Mouse (Mus musculus): ENCODE measurements around the gene Apobec1.
"Not testable (repeated sequence)": the region's sequence is repeated elsewhere in the genome, so short reads cannot be mapped to it uniquely, and the experiment has no call there.

Gene Apobec1

DNA sequence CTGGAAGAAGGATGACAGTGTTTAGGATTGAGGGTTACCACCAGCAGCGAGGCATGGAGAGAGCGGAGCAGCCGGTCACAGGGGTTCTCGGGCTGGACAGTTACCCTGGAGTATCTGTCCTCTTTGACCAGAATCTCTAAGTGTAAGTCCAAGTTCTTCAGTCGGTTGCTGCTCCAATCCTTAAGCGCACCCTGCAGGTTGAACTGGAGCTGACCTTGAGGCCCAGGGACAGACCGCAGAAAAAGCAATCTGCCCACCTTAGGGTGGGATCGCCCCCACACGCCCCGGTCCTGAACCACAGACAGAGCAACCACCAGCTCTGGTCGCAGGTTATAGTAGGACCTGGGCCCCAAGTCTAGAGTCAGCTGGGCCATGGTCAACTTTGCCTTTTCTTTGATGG, 4.4 kb upstream of the Apobec1 start:
- no peak for ATAC-seq (ENCODE audit: insufficient number of reproducible peaks, low FRiP score, low TSS enrichment)

DNA sequence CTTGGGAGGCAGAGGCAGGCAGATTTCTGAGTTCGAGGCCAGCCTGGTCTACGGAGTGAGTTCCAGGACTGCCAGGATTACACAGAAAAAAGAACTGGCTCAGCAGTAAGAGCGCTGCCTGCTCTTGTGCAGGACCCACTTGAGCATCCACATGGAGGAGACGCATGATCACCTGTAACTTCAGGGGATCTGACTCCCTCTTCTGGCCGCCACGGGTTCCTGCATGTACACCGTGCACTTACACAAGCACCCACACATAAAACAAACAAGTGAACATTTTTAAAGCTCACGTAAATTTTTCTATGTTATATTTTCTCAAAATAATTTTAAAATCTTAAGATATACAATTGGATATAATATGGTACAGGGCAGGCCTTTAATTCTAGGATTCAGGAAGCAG, 3.2 kb upstream of the Apobec1 start:
- no peak for ATAC-seq (ENCODE audit: insufficient number of reproducible peaks, low FRiP score, low TSS enrichment)

DNA sequence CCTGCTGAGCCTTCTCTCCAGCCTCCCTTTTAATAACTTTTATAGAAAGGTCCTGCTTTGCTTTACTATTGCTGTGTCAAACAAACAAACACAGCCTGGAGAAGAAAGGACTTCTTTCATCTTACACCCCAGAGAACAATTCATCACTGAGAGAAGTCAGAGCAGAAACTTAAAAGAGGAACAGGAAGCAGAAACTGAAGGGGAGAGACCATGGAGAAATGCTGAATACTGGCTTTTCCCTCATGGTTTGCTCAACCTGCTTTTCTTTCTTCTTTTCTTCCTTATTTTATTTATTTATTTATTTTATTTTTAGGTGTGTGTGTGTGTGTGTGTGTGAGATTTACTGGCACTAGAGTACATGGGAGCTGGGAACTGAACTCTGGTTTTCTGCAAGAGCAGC, 2.0 kb upstream of the Apobec1 start:
- no peak for ATAC-seq (ENCODE audit: insufficient number of reproducible peaks, low FRiP score, low TSS enrichment)

DNA sequence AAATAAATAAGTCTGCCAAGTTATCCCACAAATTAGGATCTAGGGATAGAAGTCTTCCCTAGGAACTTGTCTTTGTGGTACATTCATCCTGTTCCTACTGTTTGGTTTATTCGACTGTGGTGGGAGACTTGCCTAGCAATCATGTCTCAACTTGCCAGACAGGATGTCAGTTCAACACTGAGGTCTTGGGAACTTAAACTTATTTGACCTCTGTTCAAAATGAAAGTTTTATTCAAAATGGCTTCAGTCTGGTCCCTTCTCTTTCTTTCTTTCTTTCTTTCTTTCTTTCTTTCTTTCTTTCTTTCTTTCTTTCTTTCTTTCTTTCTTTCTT, 713 bp upstream of the Apobec1 start:
- no peak for ATAC-seq (ENCODE audit: insufficient number of reproducible peaks, low FRiP score, low TSS enrichment)

DNA sequence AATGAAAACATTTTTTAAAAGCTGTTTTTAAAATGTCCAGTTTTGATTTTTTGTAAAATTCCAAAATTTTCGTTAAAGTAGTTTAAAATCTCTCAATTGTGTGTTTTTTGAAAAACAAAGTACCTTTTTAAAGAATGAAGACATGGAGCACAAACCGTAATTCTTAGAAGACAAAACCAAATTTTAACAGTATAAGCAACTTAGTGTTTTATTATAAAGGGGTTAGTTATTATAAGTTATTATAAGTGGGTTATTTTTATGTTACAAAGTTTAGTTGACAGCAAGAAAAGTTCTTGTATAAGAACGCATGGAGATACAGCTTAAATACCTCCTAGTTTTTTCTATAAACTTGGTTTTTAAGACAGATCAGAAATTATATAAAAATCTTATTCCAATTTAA, 629 bp downstream of the Apobec1 start:
- no peak for ATAC-seq (ENCODE audit: insufficient number of reproducible peaks, low FRiP score, low TSS enrichment)

DNA sequence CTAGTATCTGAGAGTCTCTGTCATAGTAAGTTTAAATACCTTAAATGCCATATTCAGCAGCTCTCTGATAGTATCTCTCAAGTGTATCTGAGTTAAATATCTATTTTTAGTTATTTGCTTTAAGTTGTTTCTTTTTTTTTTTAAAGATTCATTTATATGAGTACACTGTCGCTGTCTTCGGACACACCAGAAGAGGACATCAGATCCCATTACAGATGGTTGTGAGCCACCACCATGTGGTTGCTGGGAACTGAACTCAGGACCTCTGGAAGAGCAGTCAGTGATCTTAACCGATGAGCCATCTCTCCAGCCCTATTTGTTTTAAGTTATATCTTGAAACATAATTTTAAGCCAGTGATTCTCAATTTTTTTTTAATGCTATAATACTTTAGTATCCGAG, 1.2 kb downstream of the Apobec1 start:
- no peak for ATAC-seq (ENCODE audit: insufficient number of reproducible peaks, low FRiP score, low TSS enrichment)

DNA sequence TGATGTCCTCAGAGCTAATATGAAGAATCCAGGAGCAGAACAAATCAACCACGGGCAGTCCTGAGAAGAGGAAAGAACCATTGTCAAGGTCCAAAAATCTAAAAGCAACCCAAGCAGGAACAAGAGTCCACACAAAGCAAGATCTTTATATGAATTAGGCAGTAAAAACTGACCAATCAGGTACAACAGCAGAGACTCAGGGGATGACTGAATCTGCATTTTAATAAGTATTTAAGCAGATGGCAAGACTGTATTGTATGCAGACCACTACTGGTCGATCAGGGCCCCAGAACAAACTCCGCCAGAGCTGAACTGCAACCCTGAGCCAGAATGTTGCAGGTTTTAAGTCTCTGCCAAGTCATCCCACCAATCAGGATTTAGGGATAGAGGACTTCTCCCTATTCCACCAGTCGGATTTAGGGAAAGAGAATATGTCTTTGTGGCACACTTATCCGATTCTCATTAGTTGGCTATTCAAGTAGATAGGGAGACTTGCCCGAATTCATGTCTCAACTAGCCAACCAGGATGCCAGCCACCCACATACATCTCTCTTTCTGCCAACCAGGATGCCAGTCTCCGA, 2.1 kb downstream of the Apobec1 start:
- no peak for ATAC-seq (ENCODE audit: insufficient number of reproducible peaks, low FRiP score, low TSS enrichment)

DNA sequence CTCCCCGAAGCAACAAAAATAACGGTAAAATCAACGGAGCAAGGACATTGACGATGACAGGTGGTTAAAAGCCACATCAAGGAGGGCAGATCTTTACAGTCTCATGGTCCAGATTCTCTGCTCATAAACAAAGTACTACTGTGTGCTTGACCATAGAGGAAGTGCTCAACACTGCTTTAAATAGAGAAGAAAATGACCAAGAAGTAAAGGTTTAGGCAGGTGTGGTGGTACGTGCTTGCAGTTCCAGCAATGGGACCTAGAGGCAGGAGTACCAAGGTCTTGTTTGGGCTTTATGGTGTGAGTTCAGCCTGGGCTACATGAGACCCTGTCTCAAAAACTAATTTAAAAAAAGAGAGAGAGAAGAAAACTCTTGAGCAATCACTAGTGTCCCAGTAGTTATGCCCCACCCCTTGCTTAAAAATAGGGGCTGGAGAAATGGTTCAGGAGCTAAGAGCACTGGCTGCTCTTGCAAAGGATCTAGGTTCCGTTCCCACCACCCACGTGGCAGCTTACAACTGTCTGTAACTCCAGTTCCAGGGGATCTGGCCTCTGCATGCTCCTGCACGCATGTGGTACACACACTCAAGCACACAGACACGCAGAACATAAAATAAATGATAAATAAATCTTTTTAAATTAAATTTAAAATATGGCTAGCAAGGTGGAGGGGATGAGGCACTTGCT, 3.0 kb downstream of the Apobec1 start:
- ATAC-seq (ENCODE audit: insufficient number of reproducible peaks, low FRiP score, low TSS enrichment) = no peak

DNA sequence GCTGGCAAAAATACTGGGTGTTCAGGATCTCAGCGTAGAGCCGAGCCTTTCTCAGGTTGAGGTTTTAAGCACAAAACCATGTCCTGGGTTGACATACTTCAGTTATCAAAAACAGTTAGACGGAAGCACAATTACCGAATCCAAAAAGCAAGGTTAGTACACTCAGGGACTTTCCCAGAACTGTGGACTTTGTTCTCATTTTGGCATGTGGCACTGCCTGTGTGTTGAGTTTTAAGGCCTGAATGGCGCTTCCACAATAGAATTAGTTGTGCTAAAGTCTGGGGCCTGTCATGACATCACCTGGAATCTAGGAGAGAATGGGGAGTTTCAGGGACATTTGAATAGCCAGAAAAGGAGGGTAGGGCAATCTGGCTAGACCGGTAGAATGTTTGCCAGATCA, 3.8 kb downstream of the Apobec1 start:
- ATAC-seq (ENCODE audit: insufficient number of reproducible peaks, low FRiP score, low TSS enrichment) = no peak

DNA sequence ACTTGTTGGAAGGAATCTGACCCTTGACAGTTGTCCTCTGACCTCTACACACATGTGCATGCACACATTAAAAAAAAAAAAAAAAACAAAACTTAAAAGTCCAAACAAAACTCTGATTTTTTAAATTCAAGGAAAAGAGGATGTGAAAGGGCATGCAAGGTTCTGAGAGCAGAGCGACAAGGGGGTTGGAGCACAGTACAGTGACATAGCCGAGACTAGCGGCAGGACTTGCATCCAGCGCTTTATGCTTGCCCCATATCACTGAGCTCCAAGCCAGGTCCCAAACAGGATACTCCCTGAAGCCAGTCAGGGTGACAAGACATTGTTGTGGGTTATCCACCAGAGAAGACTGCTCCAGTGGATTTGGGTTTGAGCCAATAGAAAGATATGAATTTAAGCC, 4.2 kb downstream of the Apobec1 start:
- ATAC-seq (ENCODE audit: insufficient number of reproducible peaks, low FRiP score, low TSS enrichment) = no peak

DNA sequence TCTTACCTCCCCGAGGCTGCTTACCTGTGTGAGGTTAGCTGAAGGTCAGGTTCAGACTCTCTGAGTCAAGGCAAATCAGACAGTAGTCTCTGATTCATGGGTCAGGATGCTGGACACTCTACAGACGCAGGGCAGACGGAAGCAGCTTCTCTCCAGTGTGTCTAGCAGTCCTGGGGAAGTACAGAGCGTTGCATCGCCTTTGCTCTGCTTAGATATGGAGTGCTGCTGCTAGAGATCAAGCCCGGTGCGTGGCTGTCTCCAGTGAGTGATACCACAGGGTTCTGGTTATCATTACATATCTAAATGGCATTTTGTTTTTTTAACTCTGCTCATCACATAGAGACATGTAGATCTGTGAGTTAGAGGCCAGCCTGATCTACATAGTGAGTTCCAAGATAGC, 5.6 kb downstream of the Apobec1 start:
- no peak for ATAC-seq (ENCODE audit: insufficient number of reproducible peaks, low FRiP score, low TSS enrichment)

DNA sequence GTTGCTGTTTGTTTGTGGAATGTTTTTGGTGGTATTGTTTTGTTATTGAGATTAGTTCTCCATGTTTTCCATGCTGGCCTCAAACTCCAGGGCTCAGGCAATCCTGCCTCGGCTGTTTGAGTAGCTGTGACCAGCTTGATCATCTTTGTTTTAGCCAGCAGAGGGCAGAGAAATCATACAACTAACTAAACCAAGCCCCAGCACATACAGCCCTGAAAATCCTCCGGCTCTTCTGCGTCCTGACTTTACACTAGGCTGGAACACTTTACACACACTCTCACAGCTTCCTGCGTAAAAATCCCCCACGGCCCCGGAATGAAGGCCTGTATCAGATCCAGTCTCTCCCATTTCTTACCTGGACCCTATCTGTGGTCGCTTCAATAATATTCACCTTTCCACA, 6.6 kb downstream of the Apobec1 start:
- no peak for ATAC-seq (ENCODE audit: insufficient number of reproducible peaks, low FRiP score, low TSS enrichment)

DNA sequence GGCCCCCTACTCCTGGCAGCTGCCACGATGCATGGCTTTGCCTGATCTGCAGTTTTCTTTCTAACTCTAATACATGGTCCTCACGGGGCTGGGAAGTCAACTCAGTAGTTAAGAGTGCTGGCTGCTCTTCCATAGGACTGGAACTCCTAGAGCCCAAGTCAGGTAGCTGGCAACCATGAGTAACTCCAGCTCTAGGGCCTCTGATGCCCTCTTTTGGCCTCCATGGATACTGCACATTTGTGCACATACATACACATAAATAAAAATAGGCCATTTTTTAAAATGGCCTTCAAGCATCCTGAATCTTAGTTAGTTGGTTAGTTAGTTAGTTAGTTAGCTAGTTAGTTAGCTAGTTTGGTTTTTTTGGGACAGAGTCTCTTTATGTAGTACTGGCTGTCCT, 9.3 kb downstream of the Apobec1 start:
- ATAC-seq (ENCODE audit: insufficient number of reproducible peaks, low FRiP score, low TSS enrichment) = no peak

DNA sequence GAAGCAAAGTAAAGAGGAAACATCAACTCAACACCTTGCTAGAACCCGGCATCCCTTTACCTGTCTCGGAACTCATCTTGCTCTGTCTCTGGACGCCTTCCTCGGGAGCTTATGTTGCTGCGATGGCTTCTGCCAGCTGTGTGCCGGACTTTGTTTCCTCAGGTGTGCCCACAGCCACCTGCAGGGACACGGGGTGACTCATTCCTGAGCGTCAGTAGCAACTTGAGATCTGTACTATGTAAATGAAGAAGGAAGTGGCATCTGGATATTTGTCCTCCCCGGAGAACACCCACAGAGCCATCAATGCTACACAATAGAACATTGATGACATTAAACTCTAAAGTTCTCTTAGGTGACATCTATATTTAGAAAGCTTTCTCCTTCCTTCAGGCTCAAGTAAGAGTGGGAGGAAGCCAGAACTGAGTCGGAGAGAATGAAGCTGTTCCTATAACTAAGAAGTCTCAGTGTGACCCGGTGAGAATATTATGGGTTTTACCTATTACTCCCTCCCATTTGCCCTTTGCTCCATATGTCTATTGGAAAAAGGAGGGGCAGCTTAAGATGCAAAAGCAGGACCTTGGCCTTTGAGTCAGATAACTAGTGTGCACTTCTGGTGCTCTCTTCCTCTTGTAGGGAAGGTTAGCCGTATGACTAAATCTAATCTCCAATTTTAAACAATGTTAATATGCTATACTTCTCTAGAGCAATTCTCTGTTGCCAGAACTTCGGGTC, 11.1 kb downstream of the Apobec1 start:
- no peak for ATAC-seq (ENCODE audit: insufficient number of reproducible peaks, low FRiP score, low TSS enrichment)

DNA sequence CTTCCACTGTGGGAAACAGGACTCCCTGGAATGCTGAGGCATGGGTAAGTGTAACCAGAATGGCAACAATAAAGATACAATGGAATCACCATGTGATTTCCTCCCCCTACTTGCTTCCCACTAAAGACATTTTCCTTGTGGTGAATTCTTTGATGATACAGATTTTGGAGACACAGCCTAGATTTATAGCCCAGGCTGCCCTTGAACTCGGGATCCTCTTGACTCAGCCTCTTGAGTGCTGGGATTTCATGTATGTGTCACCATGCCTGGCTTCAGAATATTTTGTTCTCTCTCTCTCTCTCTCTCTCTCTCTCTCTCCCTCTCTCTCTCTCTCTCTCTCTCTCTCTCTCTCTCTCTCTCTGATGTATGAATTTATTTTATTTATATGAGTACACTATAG, 23.2 kb downstream of the Apobec1 start:
- ATAC-seq (ENCODE audit: insufficient number of reproducible peaks, low FRiP score, low TSS enrichment) = no peak

DNA sequence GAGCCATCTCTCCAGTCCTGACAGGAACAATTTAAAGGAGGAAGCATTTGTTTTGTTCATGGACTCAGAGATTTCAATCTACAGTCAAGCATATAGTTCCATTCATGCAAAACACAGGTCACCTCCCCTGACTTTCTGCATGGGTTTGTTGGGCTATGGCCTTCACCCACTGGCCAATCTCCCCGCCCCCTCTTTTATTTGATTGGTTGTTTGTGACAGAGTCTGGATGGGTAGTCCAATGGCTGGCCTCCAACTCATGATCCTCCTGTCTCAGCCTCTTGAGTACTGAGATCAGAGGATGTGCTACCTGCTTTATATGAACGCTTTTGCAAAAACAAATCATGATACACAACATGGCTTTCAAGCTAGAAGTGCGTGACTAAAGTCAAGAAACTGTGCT, 25.2 kb downstream of the Apobec1 start:
- ATAC-seq (ENCODE audit: insufficient number of reproducible peaks, low FRiP score, low TSS enrichment) = no peak

DNA sequence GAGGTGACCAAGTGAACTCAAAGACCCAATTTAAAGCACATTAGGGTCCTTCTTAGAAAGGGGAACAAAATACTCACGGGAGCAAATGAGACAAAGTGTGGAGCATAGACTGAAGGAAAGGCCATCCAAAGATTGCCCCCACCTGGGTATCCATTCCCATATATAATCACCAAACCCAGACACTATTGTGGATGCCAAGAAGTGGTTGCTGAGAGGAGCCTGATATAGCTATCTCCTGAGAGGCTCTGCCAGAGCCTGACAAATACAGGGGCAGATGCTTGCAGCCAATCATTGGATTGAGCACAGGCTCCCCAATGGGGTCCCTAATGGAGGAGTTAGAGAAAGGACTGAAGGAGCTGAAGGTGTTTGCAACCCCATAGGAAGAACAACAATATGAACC, 27.2 kb downstream of the Apobec1 start:
- not testable (repeated sequence) for ATAC-seq (ENCODE audit: insufficient number of reproducible peaks, low FRiP score, low TSS enrichment)

DNA sequence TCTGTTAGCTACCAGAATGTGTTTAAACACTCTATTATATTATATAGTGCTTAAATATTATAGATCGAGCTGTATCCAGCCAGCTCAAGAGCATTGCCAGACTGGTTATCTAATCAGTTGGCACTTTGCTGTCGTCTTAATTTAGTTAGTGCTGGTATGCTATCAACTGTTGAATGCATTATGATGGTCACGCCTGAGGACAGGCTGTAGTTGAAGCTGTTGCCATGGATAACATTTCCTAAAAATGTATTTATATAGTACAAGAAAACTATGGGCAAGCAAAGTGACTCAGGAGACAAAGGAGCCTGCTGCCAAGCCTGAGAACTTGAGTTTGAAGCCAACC, 30.7 kb downstream of the Apobec1 start:
- ATAC-seq (ENCODE audit: insufficient number of reproducible peaks, low FRiP score, low TSS enrichment) = no peak

DNA sequence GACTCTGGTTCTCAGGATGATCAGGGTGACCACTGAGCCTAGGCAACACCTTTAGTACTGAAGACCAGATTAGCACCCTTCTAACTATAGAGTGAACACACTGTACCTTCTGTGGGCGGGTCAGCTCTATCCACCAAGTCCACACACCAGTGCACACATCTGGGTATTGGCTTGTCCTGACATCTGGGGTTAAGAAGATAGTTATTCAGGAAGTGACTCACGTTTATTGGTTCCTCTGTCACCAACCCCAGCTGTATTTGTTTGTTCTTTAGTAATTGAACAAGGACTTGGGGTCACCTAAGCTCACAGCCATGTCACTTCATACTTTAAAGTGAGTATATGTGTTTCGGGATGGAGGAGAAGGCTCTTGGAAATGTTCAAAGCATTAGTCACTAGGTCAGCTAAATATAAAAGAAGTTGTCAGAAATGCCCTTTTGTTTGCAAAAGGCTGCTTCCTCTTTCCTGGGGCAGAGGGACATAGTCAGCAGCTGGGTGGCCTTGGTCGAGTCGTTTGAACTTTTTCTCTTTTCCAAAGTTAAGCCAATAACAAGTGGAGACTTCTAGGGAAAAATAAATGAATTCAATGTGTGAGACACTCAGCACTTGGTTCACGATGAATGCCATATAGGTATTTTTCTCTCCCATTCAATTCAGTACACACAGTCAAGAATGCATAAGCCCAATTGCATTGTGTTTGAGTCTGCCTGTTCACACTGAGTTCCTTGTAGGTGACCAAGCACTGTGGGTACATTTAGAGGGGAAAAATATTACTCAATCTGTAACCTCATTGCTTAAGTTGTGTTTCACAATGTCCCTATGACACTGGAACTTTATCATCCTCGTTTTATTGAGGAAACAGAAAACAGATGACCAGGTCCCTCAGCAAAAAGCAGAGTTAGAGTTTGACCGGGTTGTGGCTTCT, 31.3 kb downstream of the Apobec1 start:
- no peak for ATAC-seq (ENCODE audit: insufficient number of reproducible peaks, low FRiP score, low TSS enrichment)

DNA sequence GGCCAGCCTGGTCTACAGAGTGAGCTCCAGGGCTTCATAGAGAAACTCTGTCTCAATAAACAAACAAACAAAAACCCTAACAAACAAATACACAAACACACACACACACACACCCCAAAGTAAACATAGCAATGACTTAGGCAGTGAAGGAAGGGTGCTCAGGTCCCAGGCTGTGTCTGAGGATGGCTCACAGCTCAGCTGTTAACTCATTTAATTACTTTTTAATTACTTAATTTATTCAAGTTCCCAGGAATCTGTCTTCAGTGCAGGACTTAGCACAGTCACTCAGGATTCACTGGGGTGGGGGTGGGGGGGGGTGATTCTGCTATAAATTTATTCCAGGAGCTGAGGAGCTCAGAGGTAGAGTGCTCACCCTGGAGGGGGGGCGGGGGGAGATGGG, 32.5 kb downstream of the Apobec1 start:
- ATAC-seq (ENCODE audit: insufficient number of reproducible peaks, low FRiP score, low TSS enrichment) = no peak

DNA sequence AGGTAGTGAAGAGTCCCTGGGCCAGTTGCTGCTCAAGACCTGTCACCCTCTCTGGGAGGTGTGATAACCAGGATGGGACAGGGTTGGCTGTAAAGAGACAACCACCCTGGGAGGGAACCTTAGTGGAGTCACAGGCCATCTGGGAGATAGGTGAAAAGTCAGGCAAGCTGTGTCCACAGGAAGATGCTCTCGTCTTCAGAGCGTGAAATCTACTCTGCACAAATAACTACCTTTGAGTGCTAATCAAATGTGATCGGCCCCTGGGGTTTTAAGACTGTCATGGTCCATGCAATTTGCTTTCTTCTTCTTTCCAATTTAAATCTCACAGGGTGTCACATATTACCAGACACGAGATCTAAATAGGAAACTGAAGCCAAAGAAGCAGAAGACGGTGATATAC, 33.1 kb downstream of the Apobec1 start:
- ATAC-seq (ENCODE audit: insufficient number of reproducible peaks, low FRiP score, low TSS enrichment) = no peak
